Mouse (Mus musculus) cerebellum, adult 9-11 months (tissue): Measurements from ENCODE around the gene Cenpp.
A peak's percentile ranks its signal among the peaks of the same experiment; 100 is the strongest.

Source experiments
- DNase-seq: peaks from one replicate; pipeline ENCODE4 v3.0.0; 2022

Gene Cenpp

GRCm38 (mm10) chr13:49460276-49460675, 192.3 kb downstream of the Cenpp start:
- no peak for DNase-seq

- peak; percentile 66 for DNase-seq
Observed at GRCm38 (mm10) chr13:49449318-49449749, 203.3 kb downstream of the Cenpp start.

GRCm38 (mm10) chr13:49444451-49444850, 208.1 kb downstream of the Cenpp start:
- DNase-seq = no peak

GRCm38 (mm10) chr13:49436170-49436569, 216.4 kb downstream of the Cenpp start:
- peak; percentile 20 for DNase-seq

GRCm38 (mm10) chr13:49435745-49436144, 216.8 kb downstream of the Cenpp start:
- no peak for DNase-seq

- DNase-seq = no peak
Observed at GRCm38 (mm10) chr13:49433268-49434029, 219.1 kb downstream of the Cenpp start.

GRCm38 (mm10) chr13:49430529-49430928, 222.1 kb downstream of the Cenpp start:
- no peak for DNase-seq

GRCm38 (mm10) chr13:49428042-49428675, 224.4 kb downstream of the Cenpp start:
- DNase-seq = no peak

GRCm38 (mm10) chr13:49426736-49427135, 225.8 kb downstream of the Cenpp start:
- no peak for DNase-seq

GRCm38 (mm10) chr13:49421959-49422358, 230.6 kb downstream of the Cenpp start:
- no peak for DNase-seq

- DNase-seq = no peak
Observed at GRCm38 (mm10) chr13:49421606-49421917, 231.0 kb downstream of the Cenpp start.

- DNase-seq = peak; percentile 99
Observed at GRCm38 (mm10) chr13:49420754-49421605, 231.6 kb downstream of the Cenpp start, which contains the start of gene Ippk. TSS of gene Ippk (plus strand) at chr13:49421249.
